Mouse (Mus musculus): ENCODE data around the gene Lpcat3.
A peak's percentile ranks its signal among the peaks of the same experiment; 100 is the strongest.

Lpcat3 gene

DNA sequence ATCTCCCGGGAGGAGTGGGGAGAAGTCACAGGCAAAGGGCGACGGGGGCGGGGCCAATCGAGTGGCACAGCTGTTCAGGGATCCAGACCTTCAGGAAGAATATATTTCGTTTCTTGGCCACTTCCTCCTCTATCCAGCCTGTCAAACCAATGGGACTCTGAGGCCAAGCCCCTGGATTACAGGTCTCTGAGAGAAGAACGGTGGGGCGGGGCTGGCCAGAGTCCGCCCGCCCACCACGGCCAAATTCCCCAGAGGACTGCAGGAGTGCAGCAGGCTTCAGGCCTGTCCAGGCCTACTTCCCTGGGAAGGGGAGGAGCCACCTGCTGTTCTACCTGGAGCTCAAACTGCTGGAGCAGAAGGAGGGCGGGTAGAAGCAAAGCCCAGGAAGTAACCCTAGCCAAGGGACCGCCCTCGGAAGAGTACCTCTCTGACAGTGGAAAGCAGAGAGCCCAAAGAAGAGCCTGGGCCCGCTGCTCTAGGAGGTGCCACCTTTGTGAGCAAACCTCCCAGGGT, 75.7 kb downstream of the Lpcat3 start, which contains the start of gene Ptpn6:
Gene Ptpn6 (minus strand): TSS at position 204 of the 513 bp plus-strand sequence.
- peak in 1 of 2 experiments; percentile 70 for DNase-seq (ENCODE audit: low spot score in 2 of 2)

DNA sequence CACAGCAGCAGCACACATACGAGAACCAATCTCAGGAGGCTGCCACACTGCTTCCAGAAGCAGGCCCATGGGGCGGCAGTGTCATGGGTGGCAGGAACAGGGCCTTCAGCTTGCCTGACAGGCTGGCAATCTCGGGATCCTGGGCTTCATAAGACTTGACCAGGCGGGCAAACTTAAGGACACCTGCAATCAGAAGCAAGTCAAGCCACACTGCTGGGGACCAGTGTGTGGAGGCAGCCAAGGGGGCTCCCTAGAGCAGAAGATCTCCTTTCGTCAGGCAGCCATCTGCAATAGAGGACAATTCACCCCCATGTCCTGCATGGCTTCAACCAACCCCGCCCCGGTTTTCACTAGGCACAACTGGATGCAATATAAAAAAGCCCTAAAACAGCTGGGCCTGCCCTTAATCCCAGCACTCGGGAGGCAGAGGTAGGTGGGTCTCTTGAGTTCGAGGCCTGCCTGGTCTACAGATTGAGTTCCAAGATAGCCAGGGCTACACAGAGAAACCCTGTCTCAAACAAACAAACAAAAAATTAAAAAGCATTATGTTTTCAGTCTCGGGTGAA, 76.5 kb downstream of the Lpcat3 start:
- DNase-seq (ENCODE audit: low spot score in 2 of 2) = no peak

DNA sequence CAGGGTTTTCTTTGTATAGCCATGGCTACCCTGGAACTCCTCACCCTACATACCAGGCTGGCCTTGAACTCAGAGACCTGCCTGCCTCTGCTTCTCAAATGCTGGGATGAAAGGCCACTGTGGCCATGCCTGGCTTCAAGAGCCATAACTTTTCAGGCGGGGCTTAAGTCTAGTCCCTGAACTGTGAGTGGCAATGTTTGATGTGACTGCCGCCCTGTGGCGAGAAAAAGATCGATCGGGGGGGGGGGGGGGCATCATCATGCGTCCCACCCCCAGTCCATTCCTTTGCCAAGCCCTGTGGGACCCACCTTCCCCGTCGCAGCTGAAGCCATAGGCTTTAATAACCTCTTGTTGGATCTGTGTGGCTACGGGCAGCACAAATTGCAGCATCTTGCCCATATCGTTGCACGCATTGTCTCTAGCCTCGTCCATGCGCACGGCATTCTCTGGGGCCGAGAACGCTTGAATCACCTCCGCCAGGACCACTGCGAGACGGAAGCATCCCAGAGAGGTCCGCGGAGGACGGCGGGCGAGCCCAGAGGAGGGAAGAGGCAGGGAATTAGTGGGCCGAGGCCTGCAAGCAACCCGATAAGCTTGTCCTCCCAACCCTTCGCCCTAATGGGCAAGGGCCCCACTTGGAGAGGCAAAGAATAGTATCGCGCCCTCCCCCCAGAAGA, 77.5 kb downstream of the Lpcat3 start:
- DNase-seq (ENCODE audit: low spot score in 2 of 2) = no peak

DNA sequence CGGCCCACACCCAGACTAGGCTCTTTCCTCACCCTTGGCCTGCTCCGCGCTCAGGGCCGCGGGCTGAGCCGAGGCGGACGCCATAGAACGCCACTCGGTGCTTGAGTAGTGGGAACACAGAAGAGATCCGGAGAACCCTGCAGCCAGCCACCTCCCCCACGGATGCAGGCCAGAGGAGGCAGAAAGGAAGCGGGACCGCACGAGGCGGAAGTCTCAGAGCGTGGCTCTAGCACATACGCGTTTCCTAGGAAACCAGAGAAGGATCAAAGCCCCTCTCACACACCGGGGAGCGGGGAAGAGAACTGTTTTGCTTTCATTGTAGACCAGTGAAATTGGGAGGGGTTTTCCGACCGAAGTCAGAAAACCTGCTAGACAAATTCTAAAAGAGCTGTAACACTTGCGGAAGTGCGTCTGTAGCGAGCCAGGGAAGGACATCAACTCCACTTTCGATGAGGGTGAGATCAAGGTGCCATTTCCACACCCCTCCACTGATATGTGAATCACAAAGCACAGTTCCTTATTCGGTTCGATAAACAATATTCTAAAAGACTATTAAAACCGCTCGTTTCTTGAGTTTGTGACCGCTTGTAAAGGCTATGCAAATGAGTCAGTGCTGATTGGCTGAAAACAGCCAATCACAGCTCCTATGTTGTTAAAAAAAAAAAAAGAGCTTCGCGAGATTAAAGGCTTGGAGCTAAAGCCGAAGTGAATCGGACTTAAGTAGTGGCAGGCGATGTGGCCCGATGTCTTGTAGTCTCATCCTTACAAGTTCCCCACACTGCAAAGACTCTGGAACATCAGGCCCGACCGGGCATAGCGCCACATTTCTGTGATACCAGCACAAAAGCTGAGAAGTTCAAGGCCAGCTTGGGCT, 78.3 kb downstream of the Lpcat3 start, which contains the start of gene Grcc10:
Gene Grcc10 (minus strand): TSS at position 487 of the 874 bp plus-strand sequence.
- peak; percentile 86 to 88 for DNase-seq (ENCODE audit: low spot score in 2 of 2)

DNA sequence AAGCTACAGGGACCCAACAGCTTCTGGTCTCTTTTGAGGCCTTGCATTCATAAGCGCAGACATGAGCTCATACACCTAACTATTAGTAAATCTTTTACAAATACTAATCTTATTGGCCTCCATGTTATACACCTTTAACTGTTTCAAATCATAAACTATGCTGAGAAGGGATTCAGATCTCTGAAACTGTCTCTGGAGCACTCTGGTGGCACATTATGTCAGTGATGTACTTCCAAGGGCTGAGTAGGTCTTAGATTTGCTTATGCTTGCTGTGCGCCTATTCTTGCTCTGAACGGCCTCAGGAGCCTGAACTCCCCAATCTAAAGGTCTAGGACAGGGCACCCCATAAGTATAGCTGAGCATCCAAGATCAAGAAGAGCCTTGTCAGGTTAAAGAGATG, 79.0 kb downstream of the Lpcat3 start:
- no peak for DNase-seq (ENCODE audit: low spot score in 2 of 2)

DNA sequence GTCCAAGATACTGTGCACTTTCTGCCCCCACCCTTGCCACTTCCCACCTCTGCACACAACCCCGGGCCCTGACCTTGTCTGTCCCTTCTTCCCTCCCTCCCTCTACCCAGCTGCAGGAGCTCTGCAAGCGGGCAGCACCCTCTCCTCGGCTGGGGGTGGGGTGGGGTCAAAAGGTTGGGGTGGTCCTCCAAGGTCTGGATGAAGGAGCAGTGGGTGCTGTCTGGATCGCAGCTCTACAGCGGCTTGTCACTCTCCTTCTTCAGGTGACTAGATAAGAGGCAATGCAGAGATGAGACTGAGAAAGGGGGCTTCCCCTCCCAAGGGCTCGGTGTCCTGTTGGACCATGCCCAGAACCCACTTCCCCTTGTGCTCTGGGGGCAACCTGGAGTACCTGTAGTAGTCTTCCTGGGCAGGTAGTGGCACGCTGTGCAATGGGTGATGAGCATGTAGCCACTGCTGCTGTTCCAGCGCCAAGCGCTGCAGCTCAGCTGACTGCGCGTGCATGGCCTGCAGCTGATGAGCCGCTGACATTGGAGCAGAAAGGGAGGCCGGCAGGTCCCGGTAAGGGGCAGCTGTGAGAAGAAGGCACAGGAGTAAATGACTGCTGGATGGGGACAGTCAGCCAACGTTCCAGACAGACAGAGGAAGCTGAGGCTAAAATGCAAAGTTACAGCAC, 80.2 kb downstream of the Lpcat3 start:
- DNase-seq (ENCODE audit: low spot score in 2 of 2) = no peak

DNA sequence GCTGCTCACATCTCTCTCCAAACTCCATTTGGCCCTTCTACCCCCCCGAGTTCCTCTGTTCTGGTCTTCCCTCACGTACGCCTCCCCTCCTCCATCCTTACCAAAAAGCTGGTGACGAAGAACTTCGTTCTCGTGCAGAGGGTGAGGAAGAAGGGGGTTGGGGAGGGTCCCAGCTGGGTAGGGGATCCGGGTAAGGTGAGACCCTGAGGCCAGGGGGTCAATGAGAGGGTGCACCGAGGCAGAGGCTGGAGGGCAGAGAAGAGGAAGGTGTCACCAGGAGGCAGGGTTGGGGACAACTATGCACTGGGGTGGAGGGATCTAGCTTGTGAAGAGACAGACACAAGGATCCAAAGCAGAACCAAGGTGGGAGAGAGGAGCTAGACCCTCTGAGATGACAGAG, 80.8 kb downstream of the Lpcat3 start:
- DNase-seq (ENCODE audit: low spot score in 2 of 2) = no peak

DNA sequence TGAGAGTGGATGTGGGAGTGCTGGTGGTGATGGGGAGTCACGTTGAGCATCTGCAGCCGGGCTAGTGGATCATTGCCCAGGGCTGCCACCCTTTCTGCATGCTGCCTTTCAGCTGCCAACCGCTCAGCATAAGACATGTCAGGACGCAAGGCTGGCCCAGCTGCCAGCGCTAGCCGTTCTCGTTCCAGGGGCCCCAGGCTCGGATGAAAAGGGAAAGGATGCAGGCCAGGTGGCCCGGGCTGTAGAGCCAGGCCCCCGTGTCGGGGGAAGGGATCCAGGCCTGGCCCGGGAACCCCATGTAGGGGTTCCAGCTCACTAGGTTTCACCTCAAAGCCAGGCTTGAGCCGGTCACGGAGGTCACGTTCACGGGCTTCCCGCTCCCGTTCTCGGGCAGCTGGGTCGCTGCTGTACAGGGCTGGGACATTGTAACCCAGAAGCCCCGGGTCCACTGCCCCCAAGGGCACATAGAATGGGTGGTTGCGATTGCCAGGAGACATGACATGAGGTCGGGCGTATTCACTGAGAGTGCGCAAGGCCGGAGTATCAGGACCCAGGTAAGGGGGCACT, 82.0 kb downstream of the Lpcat3 start:
- no peak for DNase-seq (ENCODE audit: low spot score in 2 of 2)

DNA sequence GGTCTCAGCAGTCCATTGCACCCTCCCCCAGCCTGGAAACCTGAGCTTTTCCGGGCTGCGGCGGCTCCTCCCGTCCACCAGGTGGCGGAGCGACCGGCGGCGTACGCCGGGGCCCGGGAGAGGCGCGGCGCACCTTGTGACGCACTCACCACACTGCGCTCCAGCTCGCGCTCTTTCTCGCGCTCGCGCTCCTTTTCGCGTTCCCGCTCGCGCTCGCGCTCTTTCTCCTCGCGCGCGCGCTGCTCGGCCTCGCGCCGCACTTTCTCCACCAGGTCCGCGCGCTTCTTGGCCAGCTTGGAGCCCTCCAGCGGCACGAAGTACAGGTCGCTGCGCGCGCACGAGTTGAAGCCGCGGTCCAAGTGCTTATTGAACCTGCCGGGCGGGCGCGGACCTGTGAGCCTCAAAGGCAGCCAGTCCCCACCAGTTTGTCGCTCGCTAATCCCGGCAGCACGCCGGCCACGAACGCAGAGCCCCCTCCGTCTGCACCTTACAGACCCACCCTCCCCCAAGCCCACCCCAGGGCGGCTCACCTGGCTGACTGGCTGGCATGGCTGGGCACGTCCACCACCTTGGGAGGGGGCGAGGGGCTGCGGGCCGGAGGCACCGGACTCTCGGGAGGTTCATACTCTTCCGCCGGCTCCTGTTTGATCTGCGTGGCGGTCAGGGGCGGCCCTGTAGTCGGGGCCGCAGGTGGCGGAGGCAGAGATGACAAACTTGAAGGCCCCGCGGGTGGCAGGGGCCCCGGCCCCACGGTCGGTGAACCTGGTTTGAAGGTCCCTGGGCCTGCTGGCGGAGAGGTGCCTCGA, 82.9 kb downstream of the Lpcat3 start:
- peak; percentile 93 to 94 for DNase-seq (ENCODE audit: low spot score in 2 of 2)

DNA sequence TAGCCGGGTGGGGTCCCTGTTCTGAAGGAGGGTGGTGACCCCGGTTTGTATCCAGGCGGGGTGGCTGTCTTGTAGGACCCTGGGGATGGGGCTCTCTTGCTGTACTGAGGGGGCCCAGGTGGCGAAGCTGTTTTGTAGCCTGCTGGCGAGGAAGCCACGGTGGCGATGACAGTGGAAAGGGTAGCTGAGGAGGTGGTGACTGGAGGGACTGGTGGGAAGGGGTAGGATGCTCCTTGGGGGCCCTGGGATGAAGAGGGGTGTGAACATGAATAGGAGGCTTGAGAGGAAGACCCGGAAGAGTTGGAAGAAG, 83.4 kb downstream of the Lpcat3 start:
- no peak for DNase-seq (ENCODE audit: low spot score in 2 of 2)

DNA sequence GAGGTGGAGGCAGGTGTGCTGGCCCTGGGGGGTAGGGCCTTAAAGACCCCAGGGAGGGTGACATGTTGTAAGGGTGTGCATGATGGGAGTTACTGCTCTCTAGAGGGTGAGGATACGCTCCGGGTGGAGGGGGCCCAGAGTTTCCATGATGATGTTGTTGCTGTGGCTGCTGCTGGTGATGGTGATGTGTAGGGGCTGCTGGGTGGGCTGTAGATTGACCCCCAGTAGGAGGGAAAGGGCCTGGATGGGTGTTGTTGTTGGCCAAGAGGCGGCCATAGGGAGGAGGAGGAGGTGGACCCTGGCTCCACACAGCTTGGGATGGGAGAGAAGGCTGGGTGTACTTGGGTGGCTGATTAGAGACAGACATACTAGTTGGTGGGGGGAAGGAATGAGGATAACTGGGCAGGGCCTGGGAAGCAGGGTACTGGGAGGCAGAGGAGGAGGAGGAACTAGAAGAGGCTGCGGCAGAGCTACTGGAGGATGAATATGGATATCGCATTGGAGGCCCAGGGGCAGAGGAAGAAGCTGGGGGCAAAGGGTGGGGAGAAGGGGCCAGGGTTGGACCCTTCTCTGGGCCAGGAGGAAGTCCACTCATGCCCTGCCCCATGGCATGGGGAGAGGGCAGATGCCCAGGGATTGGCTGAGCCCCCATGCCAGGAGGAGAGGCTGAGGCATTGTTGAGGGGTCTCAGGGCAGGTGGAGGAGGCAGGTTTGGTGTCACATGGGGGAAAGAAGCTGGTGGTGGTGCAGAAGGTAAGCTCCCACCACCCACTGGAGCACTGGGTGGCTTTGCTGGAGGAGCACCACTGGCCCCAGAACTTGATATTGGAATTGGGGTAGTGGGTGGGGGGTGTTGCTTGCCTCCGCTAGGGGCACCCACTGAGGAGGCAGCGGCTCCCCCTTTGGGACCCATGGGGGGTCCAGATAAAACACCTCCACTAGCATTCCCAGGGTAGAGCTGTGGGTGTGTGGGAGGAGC, 84.1 kb downstream of the Lpcat3 start:
- DNase-seq (ENCODE audit: low spot score in 2 of 2) = no peak

DNA sequence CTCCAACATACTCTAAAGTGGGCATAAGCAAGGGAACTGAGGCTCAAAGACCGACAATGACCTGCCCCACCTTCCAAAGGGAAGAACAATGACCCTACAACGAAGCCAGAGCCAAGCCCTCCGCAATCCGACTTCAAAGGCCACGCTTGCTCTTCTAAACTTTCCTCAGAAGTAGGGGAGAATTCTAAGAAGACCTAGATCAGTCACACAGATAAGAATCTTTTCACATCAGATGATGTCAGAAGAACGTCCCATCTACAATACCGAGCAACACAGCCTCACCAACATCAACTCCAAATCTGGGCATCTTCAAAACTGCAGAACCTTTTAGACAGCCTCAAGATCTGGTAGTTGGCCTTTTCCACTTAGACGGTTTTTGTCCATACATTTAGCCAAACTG, 87.6 kb downstream of the Lpcat3 start:
- DNase-seq (ENCODE audit: low spot score in 2 of 2) = no peak

DNA sequence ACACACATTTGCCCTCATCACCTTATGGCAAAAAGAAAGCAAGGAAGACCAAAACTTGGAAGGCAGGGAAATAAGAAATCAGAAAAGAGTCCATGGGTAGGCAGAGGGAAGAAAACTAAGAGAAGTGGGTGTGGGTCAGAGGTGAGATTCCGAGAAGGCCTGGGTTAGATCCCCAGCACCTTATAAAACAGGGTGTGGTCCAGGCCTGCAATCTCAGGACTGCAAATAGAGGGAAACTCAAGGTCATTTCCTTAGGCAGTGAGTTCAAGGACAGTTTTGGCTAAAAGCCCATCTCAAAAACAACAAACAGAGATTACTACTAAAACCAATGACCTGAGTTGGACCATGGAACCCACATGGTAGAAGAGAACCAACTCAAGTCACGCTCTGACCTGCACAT, 91.0 kb downstream of the Lpcat3 start:
- DNase-seq (ENCODE audit: low spot score in 2 of 2) = no peak
